Mouse (Mus musculus): ENCODE measurements at regions not wholly inside any gene's neighbourhood (a gene's known extent, or its start where the extent isn't known, plus 50 kb on each side); places are given as distances from the start of the nearest gene placed in this dataset.

- no peak for DNase-seq (ENCODE audit: low spot score)
Measured at GRCm38 (mm10) chr7:136267716-136268489, 551.7 kb upstream of the Mki67 start.

- DNase-seq (ENCODE audit: low spot score) = no peak
Measured at GRCm38 (mm10) chr7:136275651-136276050, 559.5 kb upstream of the Mki67 start.

- no peak for DNase-seq (ENCODE audit: low spot score)
Measured at GRCm38 (mm10) chr7:136283770-136284169, 567.6 kb upstream of the Mki67 start.

GRCm38 (mm10) chr7:136285606-136286005 is 569.4 kb upstream of the Mki67 start:
- no peak for DNase-seq (ENCODE audit: low spot score)

DNA sequence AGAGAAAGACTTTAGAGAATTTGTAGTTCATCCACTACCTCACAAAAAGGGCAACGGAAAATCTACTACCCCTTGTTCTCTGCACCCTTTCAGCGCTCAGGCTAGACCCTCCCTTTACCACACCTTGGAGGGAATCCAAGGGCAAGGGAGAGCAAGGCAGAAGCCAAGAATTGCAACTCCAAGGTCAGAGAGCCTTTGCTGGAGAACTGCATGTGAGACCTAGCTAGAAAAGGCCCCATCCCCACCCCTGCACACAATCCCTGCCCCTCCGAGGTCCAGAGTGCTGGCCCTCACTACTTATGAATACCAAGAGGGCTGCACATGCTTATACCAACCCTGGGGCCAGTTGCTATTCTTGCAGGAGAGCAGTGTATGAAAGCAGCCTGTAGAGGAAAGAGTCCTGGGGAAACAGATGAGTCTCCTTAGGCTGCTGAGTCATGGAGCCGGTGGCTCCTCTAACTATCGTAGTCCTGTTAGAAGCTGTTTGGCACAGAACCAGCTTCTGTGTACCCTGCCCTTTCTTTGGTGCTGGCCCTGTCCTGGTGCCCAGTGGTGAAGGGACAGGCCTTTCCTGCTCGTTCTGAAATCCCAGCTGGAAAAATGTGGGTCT is 577.5 kb upstream of the Mki67 start:
- DNase-seq (ENCODE audit: low spot score) = no peak

- no peak for DNase-seq (ENCODE audit: low spot score)
Measured at GRCm38 (mm10) chr7:136294445-136294844, 578.3 kb upstream of the Mki67 start.

GRCm38 (mm10) chr7:136297901-136298513 is 581.8 kb upstream of the Mki67 start:
- DNase-seq (ENCODE audit: low spot score) = no peak

GRCm38 (mm10) chr7:136306137-136306536 is 588.3 kb upstream of the Mgmt start:
- no peak for DNase-seq (ENCODE audit: low spot score)

GRCm38 (mm10) chr7:136308765-136309164 is 585.6 kb upstream of the Mgmt start:
- DNase-seq (ENCODE audit: low spot score) = no peak

- no peak for DNase-seq (ENCODE audit: low spot score)
Measured at GRCm38 (mm10) chr7:136327281-136327680, 567.1 kb upstream of the Mgmt start.

DNA sequence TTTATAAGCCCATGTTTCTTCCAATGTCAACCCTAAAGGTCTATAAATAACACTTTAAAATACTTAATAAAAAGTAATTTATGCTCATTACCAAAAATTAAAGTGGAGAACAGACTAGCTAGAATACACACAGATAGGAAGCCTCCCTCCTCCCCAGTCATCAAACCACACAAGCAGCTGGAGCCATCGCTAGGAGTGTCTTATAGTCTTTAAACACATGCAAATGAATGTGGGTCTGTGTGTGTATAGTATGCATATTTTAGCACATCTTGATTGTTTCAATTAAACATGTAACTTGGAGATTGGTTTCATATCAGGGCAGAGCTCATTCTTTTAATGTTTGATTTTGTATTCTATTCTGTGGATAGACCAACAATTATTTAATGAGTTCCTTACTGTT is 564.0 kb upstream of the Mgmt start:
- no peak for DNase-seq (ENCODE audit: low spot score)

GRCm38 (mm10) chr7:136332805-136333204 is 561.6 kb upstream of the Mgmt start:
- no peak for DNase-seq (ENCODE audit: low spot score)

DNA sequence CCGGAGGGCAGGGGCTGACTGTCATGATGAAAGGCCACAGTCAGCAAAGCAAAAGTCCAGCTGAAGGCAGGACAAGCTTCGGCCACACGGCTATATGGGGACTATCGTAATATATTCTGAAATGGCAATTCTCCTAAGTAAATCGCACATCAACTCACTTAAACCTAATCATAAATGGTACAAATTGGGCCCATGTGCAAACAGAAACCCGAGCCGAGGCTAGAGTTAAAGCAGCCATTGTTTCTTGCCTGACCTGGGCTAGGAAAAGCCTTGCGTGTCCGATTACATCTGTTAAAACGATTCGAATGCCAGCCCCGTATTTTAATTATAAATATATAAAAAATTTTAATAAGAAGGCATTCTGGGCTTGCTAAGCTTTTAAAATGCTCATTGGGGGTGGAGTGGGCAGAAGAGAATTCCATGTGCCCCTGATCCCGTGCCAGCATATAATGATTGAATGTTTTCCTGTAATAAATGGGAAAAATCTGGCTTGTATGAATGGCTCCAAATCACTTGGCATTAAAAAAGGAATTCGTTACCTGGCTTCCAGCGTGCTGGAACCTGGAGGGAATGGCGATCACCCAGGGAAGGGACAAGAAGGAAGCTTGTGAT is 552.7 kb upstream of the Mgmt start:
- no peak for DNase-seq (ENCODE audit: low spot score)

GRCm38 (mm10) chr7:136342211-136342799 is 552.1 kb upstream of the Mgmt start:
- no peak for DNase-seq (ENCODE audit: low spot score)

DNA sequence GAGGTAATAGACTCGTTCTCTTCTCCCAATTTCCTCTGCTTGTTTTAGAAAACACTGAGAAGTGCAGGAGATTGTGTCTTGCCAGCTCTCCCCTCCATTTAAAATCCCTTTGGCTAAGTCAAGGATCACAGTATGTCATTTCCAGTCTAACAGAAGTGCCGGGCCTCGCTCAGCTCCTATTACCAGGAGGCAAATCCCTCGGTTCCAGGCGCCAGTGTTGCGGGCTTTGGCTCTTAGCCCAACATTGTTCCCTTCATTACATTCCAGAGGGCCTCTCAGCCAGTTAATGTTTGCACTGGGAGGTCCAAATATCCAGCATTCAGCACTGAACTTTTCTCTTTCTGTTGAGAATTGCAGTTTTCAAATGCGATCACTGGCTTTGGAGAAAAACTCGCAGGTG is 551.6 kb upstream of the Mgmt start:
- DNase-seq (ENCODE audit: low spot score) = no peak

GRCm38 (mm10) chr7:136343494-136343893 is 550.9 kb upstream of the Mgmt start:
- no peak for DNase-seq (ENCODE audit: low spot score)

- no peak for DNase-seq (ENCODE audit: low spot score)
Measured at GRCm38 (mm10) chr7:136345051-136345450, 549.4 kb upstream of the Mgmt start.

DNA sequence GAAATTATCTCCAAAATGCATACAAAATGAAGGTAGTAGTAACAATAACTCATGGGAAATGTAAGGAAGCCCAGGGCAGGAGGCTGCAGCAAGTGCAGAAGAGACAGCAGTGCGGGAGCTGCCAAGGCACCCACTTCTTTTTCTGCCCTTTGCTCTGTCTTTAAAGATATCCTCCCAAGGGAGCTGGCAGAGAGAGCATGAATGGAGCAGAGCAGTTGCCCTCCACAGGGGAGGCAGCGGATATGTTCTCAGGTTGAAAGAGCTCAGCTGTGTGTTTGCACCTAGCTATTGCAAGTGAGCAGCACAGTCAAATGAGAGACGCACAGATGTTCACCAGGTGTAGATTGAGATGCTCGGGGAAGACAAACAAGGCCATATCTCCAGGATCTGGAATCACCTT is 547.9 kb upstream of the Mgmt start:
- no peak for DNase-seq (ENCODE audit: low spot score)

- DNase-seq (ENCODE audit: low spot score) = no peak
Measured at GRCm38 (mm10) chr7:136348309-136348708, 546.1 kb upstream of the Mgmt start.

GRCm38 (mm10) chr7:136349651-136350050 is 544.8 kb upstream of the Mgmt start:
- DNase-seq (ENCODE audit: low spot score) = no peak

GRCm38 (mm10) chr7:136357011-136357410 is 537.4 kb upstream of the Mgmt start:
- DNase-seq (ENCODE audit: low spot score) = no peak
